Mouse (Mus musculus) ES-E14 (cell line): ENCODE measurements around the gene Cavin4. TPM values are rescaled to one million over a fixed set of nuclear protein-coding genes. Genes with fewer than 3 reads are reported as not detected.

Experiments used
- DNase-seq: peaks from one replicate; pipeline ENCODE4 v3.0.0-alpha.2; 2013; ENCODE audit warnings: low read depth, low spot score
- H3K27ac ChIP-seq: 2 replicates; pipeline ENCODE4 v1.5.1; 2012; ENCODE audit warnings: low read depth, mild to moderate bottlenecking, low read length, moderate library complexity, mixed read lengths; ENCODE audit not compliant: poor library complexity, insufficient read depth, severe bottlenecking
- H3K36me3 ChIP-seq: 2 replicates; pipeline ENCODE4 v1.6.1; 2012; ENCODE audit warnings: mild to moderate bottlenecking, low read length, moderate library complexity, mixed read lengths; ENCODE audit not compliant: control insufficient read depth, poor library complexity, insufficient read depth, severe bottlenecking
- H3K4me1 ChIP-seq, 2 experiments: fragments of 150-350 bp in 1 of 2; sonication (generic) in 1 of 2; 2 replicates each; pipeline ENCODE4 v1.6.1; 2012; ENCODE audit warnings: low read length in 2 of 2, mild to moderate bottlenecking in 1 of 2, mixed read lengths in 1 of 2; ENCODE audit not compliant: control insufficient read depth in 2 of 2, insufficient read depth in 2 of 2, poor library complexity in 1 of 2
- H3K4me3 ChIP-seq, 2 experiments: fragments of 150-350 bp in 1 of 2; sonication (generic) in 1 of 2; 2 replicates each; pipeline ENCODE4 v1.5.1; 2012; ENCODE audit warnings: low read length in 2 of 2, low read depth in 1 of 2, mild to moderate bottlenecking in 1 of 2, mixed read lengths in 1 of 2; ENCODE audit not compliant: insufficient read depth in 1 of 2, poor library complexity in 1 of 2, severe bottlenecking in 1 of 2
- H3K9ac ChIP-seq: 2 replicates; pipeline ENCODE4 v1.6.1; 2012; ENCODE audit warnings: low read depth, mild to moderate bottlenecking, low read length, mixed read lengths; ENCODE audit not compliant: poor library complexity, insufficient read depth, severe bottlenecking
- H3K9me3 ChIP-seq: fragments of 150-350 bp; sonication (generic); 2 replicates; pipeline ENCODE4 v1.6.1; 2012; ENCODE audit warnings: low read depth, mild to moderate bottlenecking, low read length; ENCODE audit not compliant: control insufficient read depth, insufficient read depth
- CHD2 ChIP-seq: IDR thresholded peaks from 2 replicates; pipeline ENCODE4 v1.6.1; 2014; ENCODE audit warnings: mild to moderate bottlenecking, low read depth, low read length, inconsistent platforms
- HCFC1 ChIP-seq: IDR thresholded peaks from 2 replicates; pipeline ENCODE4 v1.6.1; 2012; ENCODE audit warnings: low read length, inconsistent platforms, borderline replicate concordance; ENCODE audit not compliant: insufficient read depth
- MAFK ChIP-seq: IDR thresholded peaks from 2 replicates; pipeline ENCODE4 v1.6.1; 2014; ENCODE audit warnings: mild to moderate bottlenecking, low read depth, low read length, inconsistent platforms; ENCODE audit not compliant: insufficient read depth
- ZC3H11A ChIP-seq: IDR thresholded peaks from 2 replicates; pipeline ENCODE4 v1.6.1; 2012; ENCODE audit warnings: low read depth, mild to moderate bottlenecking, inconsistent platforms, low read length, borderline replicate concordance
- ZNF384 ChIP-seq: IDR thresholded peaks from 2 replicates; pipeline ENCODE4 v1.6.1; 2012; ENCODE audit warnings: low read depth, low read length, inconsistent platforms
- in situ Hi-C, 2 experiments: fragments of 600-800 bp; cut with MboI; formaldehyde crosslinking; loops; one replicate each; pipeline ENCODE4 v1.15.1; 2025; ENCODE audit warnings: low sequenced_read_pairs in 2 of 2, inconsistent platforms in 1 of 2; ENCODE audit not compliant: unreplicated experiment in 2 of 2
- total RNA-seq: library from RNA; depleted of rRNA; stranded (reverse); fragments of 300-350 nt; gene quantifications from 2 replicates; pipeline ENCODE4 v1.2.3, GENCODE M21; 2012

The Cavin4 gene
- total RNA-seq, 1 experiment, result 6.8 TPM

DNA sequence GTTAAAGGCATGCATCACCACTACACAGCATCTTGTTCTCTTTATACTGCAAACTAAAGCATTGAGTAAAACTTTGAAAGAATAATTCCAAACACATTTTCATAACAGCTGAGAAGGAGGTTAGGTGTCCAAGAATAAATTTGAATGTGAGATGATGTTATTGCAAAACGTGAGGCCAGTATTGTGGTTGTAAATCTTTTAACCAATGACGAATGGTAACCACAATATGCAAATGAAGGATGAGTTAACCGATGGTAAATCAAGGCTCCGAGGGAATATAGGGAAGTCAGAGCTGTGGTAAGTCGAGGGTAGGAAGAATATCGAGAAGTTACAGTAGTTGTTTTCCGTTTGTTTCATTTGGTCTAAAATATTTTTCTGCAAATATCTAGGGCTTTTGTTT is 11.1 kb downstream of the Cavin4 start:
- TF ChIP-seq ZC3H11A, result no peak
- no peak for TF ChIP-seq CHD2
- no peak for TF ChIP-seq MAFK
- TF ChIP-seq HCFC1, result no peak
- no peak for TF ChIP-seq ZNF384
- Histone ChIP-seq H3K9me3 (no peaks in the 10 kb centered on the region), H3K4me3 (no peak overlapping the region), H3K36me3 (peaks cover 23% of the 10 kb centered on the region), H3K4me1 (peaks cover under 1 to 1% of the 10 kb centered on the region in 2 experiments; a peak in 2 of 4 replicates), H3K9ac (no peak overlapping the region), H3K27ac (no peak overlapping the region)
- DNase-seq, result no peak
- in situ Hi-C loops, result no loop called here

- H3K4me3 ChIP-seq, result no peak overlapping the region
- no peak overlapping the region for H3K27ac ChIP-seq
- H3K9ac ChIP-seq, result no peak overlapping the region
- in situ Hi-C loops, result no loop called here
- TF ChIP-seq MAFK, result no peak
- TF ChIP-seq ZNF384, result no peak
- TF ChIP-seq CHD2, result no peak
- no peak for TF ChIP-seq HCFC1
- no peak for TF ChIP-seq ZC3H11A
- no peaks in the 10 kb centered on the region for H3K9me3 ChIP-seq
- H3K4me1 ChIP-seq, result peaks cover 1 to 2% of the 10 kb centered on the region in 2 experiments; a peak in 3 of 4 replicates
- DNase-seq, result no peak
- H3K36me3 ChIP-seq, result peaks cover 14% of the 10 kb centered on the region
Measured at GRCm38 (mm10) chr4:48676570-48677185, 13.4 kb downstream of the Cavin4 start.

DNA sequence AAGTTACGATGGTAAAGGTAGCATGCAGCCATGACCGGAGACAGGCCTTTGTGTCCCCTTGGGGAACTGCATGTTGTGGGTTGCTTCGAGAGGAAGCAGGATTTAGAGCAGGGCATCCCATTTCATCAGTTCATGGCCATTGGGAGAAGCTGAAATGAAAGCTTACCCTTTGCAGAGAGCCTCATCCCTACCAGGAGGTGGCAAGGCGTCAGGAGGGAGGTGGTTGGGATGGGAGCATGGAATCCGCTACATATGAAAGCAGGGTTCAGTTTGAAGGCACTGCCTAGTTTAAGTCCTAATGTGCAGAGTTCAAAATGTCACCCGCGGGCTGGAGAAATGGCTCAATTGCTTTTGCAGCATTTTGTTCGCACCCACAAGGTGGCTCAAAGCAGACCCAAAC is 14.0 kb downstream of the Cavin4 start:
- Histone ChIP-seq H3K4me3 (no peak overlapping the region), H3K9ac (no peak overlapping the region), H3K9me3 (0 out of 2 replicates have a peak, but pooled peaks cover under 1% of the 10 kb centered on the region), H3K36me3 (peaks cover 9% of the 10 kb centered on the region), H3K4me1 (peaks cover 1 to 2% of the 10 kb centered on the region in 2 experiments; a peak in 3 of 4 replicates), H3K27ac (no peak overlapping the region)
- DNase-seq, result no peak
- in situ Hi-C loops, result no loop called here
- TF ChIP-seq ZNF384, result no peak
- no peak for TF ChIP-seq MAFK
- no peak for TF ChIP-seq ZC3H11A
- TF ChIP-seq CHD2, result no peak
- TF ChIP-seq HCFC1, result no peak

- peaks cover 10% of the 10 kb centered on the region for H3K36me3 ChIP-seq
- in situ Hi-C loops, result no loop called here
Measured at GRCm38 (mm10) chr4:48677812-48678211, 14.5 kb downstream of the Cavin4 start.

More at GRCm38 (mm10) chr4:48677812-48678211, 14.5 kb downstream of the Cavin4 start:
- Histone ChIP-seq H3K9me3 (0 out of 2 replicates have a peak, but pooled peaks cover 5% of the 10 kb centered on the region), H3K9ac (no peak overlapping the region), H3K27ac (no peak overlapping the region), H3K4me3 (no peak overlapping the region), H3K4me1 (peaks cover 1 to 2% of the 10 kb centered on the region in 2 experiments; a peak in 3 of 4 replicates)
- no peak for DNase-seq
- TF ChIP-seq CHD2 (no peak), MAFK (no peak), ZNF384 (no peak), ZC3H11A (no peak), HCFC1 (no peak)
